Mouse (Mus musculus): ENCODE measurements at regions not wholly inside any gene's neighbourhood (a gene's known extent, or its start where the extent isn't known, plus 50 kb on each side); places are given as distances from the start of the nearest gene placed in this dataset.

DNA sequence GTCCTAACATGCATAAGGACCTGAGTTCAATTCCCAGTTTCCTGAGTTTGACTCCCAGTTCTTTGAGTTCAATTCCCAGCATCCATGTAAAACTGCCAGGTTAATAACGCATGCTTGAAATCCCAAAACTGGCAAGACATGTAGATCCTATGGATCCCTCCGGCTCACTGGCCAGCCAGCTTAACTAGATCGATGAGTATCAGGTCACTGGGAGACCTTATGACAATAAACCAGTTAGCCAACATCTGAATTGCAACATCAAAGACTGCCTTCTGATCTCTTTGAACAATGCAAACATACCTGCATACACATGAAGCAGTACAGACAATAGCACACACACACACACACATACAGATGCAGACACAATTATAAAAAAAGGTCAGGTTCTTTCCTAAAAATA, 762.0 kb upstream of the Cited2 start:
- TF ChIP-seq CTCF (IDR thresholded peaks at IDR 0.05; ENCODE audit: borderline replicate concordance, insufficient read depth, low read length), result no peak
- no peak for TF ChIP-seq POLR2A (IDR thresholded peaks at IDR 0.05; ENCODE audit: low read depth, low read length)
